ENCODE assay signal across 18 mouse cellular contexts in genomic region chr3:116237527-116237926, GRCm38 (mm10). TPM values are rescaled to one million over a fixed set of nuclear protein-coding genes. Genes with fewer than 3 reads are reported as not detected.
DNase-seq lines count a peak whose midpoint lies in the region; ATAC-seq and TF ChIP-seq lines count a peak whose summit lies in the region.
"Had no signal": no experiment of that assay in that cellular context is flagged by ENCODE, and none has a peak within 500 bp of the region (broad histone marks: within the 10 kb centered on the region; RNA-seq: fewer than 3 reads in every experiment).

No protein-coding gene starts in this region.

- H3K9me3 ChIP-seq in liver, embryonic 15.5 days (replicated peaks) = no peaks in the 10 kb centered on the region
- H3K9me3 ChIP-seq in ES-E14 (ENCODE audit: control insufficient read depth, insufficient read depth, low read depth, low read length) = no peaks in the 10 kb centered on the region
- H3K9me3 ChIP-seq in liver, postnatal 0 days (ENCODE audit: low read length) = no peaks in the 10 kb centered on the region
- H3K9me3 ChIP-seq: embryonic facial prominence, embryonic 15.5 days; hindbrain, embryonic 13.5 days; limb, embryonic 15.5 days; neural tube, embryonic 15.5 days; stomach, embryonic 15.5 days had no signal

- H3K27me3 ChIP-seq in liver, embryonic 15.5 days = no peaks in the 10 kb centered on the region
- H3K27me3 ChIP-seq in liver, postnatal 0 days (ENCODE audit: insufficient read depth, low read length) = no peaks in the 10 kb centered on the region
- H3K27me3 ChIP-seq: embryonic facial prominence, embryonic 15.5 days; hindbrain, embryonic 13.5 days; limb, embryonic 15.5 days; neural tube, embryonic 15.5 days; stomach, embryonic 15.5 days had no signal

- 62% methylated on average over 5 of the region's 5 CpGs for WGBS in liver, embryonic 15.5 days (ENCODE audit: insufficient replicate concordance)
- WGBS in liver, postnatal 0 days (ENCODE audit: insufficient replicate concordance) = 79% methylated on average over 5 of the region's 5 CpGs

- no peak for TF ChIP-seq EP300 in liver, postnatal 0 days (IDR thresholded peaks at IDR 0.05; ENCODE audit: low read depth)

- no peak overlapping the region for H3K27ac ChIP-seq in gastrocnemius, adult 2 months
- no peak overlapping the region for H3K27ac ChIP-seq in liver, embryonic 15.5 days (replicated peaks)
- H3K27ac ChIP-seq in ES-E14 (ENCODE audit: insufficient read depth, low read depth, low read length, poor library complexity, severe bottlenecking) = no peak overlapping the region
- H3K27ac ChIP-seq in liver, postnatal 0 days (ENCODE audit: low read depth) = peak overlapping the region; percentile 67
- H3K27ac ChIP-seq: embryonic facial prominence, embryonic 15.5 days; hindbrain, embryonic 13.5 days; limb, embryonic 15.5 days; neural tube, embryonic 15.5 days; stomach, embryonic 15.5 days had no signal

- H3K36me3 ChIP-seq in liver, embryonic 15.5 days (replicated peaks) = no peaks in the 10 kb centered on the region
- no peaks in the 10 kb centered on the region for H3K36me3 ChIP-seq in ES-E14 (ENCODE audit: control insufficient read depth, insufficient read depth, low read length, poor library complexity, severe bottlenecking)
- no peaks in the 10 kb centered on the region for H3K36me3 ChIP-seq in liver, postnatal 0 days (replicated peaks; ENCODE audit: insufficient read depth, low read length)
- H3K36me3 ChIP-seq: embryonic facial prominence, embryonic 15.5 days; hindbrain, embryonic 13.5 days; limb, embryonic 15.5 days; neural tube, embryonic 15.5 days; stomach, embryonic 15.5 days had no signal

- 0 out of 2 replicates have a peak, but pooled peaks have one; percentile 22 for ATAC-seq in liver, embryonic 15.5 days (ENCODE audit: insufficient read depth)
- ATAC-seq in liver, postnatal 0 days = peak; percentile 50; the same call in 1 of the 2 replicates
- ATAC-seq: forebrain, embryonic 14.5 days had no signal

- in situ Hi-C loops in ES-E14 (cut with MboI; ENCODE audit: low sequenced_read_pairs in 2 of 2, unreplicated experiment in 2 of 2) = no loop called here

- TF ChIP-seq CTCF in gastrocnemius, adult 2 months (IDR thresholded peaks at IDR 0.05) = peak; percentile 10; the same call in 1 of the 2 replicates
- peak; percentile 58 for TF ChIP-seq CTCF in liver, postnatal 0 days (IDR thresholded peaks at IDR 0.05; ENCODE audit: low read depth)

- H3K4me3 ChIP-seq in gastrocnemius, adult 2 months = no peak overlapping the region
- H3K4me3 ChIP-seq in liver, embryonic 15.5 days (replicated peaks) = no peak overlapping the region
- no peak overlapping the region for H3K4me3 ChIP-seq in ES-E14 (ENCODE audit: insufficient read depth in 1 of 2, low read depth in 1 of 2, low read length in 2 of 2, poor library complexity in 1 of 2, severe bottlenecking in 1 of 2)
- H3K4me3 ChIP-seq in liver, postnatal 0 days (ENCODE audit: low read depth, low read length) = no peak overlapping the region
- H3K4me3 ChIP-seq: embryonic facial prominence, embryonic 15.5 days; hindbrain, embryonic 13.5 days; limb, embryonic 15.5 days; neural tube, embryonic 15.5 days; stomach, embryonic 15.5 days had no signal

- no peak overlapping the region for H3K4me2 ChIP-seq in liver, embryonic 15.5 days
- no peak overlapping the region for H3K4me2 ChIP-seq in liver, postnatal 0 days (ENCODE audit: low read depth, low read length)
- H3K4me2 ChIP-seq: embryonic facial prominence, embryonic 15.5 days; hindbrain, embryonic 13.5 days; limb, embryonic 15.5 days; neural tube, embryonic 15.5 days; stomach, embryonic 15.5 days had no signal

- no peak for DNase-seq in gastrocnemius, adult 2 months
- no peak for DNase-seq in gastrocnemius, adult 8-10 months (ENCODE audit: low spot score in 2 of 2)
- DNase-seq in liver = no peak
- DNase-seq in ES-E14 (ENCODE audit: low read depth, low spot score) = no peak
- DNase-seq in liver, postnatal 0 days = peak; percentile 20
- DNase-seq in spleen, postnatal 4 days (ENCODE audit: low spot score in 2 of 2) = no peak
- no peak for DNase-seq in frontal cortex, adult 2 months (ENCODE audit: extremely low spot score in 1 of 2, low spot score in 1 of 2)
- DNase-seq: cerebellum, adult 11-12 months; gastrocnemius, postnatal 25 days; layer of hippocampus, adult 9-11 months; retina, postnatal 1 day had no signal

- no peaks in the 10 kb centered on the region for H3K4me1 ChIP-seq in liver, embryonic 15.5 days (replicated peaks)
- no peaks in the 10 kb centered on the region for H3K4me1 ChIP-seq in ES-E14 (ENCODE audit: control insufficient read depth in 2 of 2, insufficient read depth in 2 of 2, low read length in 2 of 2, poor library complexity in 1 of 2)
- H3K4me1 ChIP-seq in liver, postnatal 0 days (ENCODE audit: insufficient read depth) = no peaks in the 10 kb centered on the region; the same call in 1 of the 2 replicates
- H3K4me1 ChIP-seq: embryonic facial prominence, embryonic 15.5 days; hindbrain, embryonic 13.5 days; limb, embryonic 15.5 days; neural tube, embryonic 15.5 days; stomach, embryonic 15.5 days had no signal

- intact Hi-C loops in gastrocnemius, adult 2 months (cut with DNase I) = no loop called here

- no peak overlapping the region for H3K9ac ChIP-seq in liver, embryonic 15.5 days
- H3K9ac ChIP-seq in ES-E14 (ENCODE audit: insufficient read depth, low read depth, low read length, poor library complexity, severe bottlenecking) = no peak overlapping the region
- no peak overlapping the region for H3K9ac ChIP-seq in liver, postnatal 0 days (replicated peaks)
- H3K9ac ChIP-seq: embryonic facial prominence, embryonic 15.5 days; hindbrain, embryonic 13.5 days; limb, embryonic 15.5 days; neural tube, embryonic 15.5 days; stomach, embryonic 15.5 days had no signal

TF ChIP-seq in ES-E14, 5 proteins besides CTCF, POLR2A, EP300 and RAD21:
- no peak for TF ChIP-seq CHD2 (IDR thresholded peaks at IDR 0.05; ENCODE audit: low read depth, low read length)
- TF ChIP-seq ZC3H11A (IDR thresholded peaks at IDR 0.05; ENCODE audit: borderline replicate concordance, low read depth, low read length) = peak; percentile 3; the same call in 1 of the 2 replicates
- TF ChIP-seq ZNF384 (IDR thresholded peaks at IDR 0.05; ENCODE audit: low read depth, low read length) = no peak
- TF ChIP-seq HCFC1 (IDR thresholded peaks at IDR 0.05; ENCODE audit: borderline replicate concordance, insufficient read depth, low read length) = no peak
- TF ChIP-seq MAFK (IDR thresholded peaks at IDR 0.05; ENCODE audit: insufficient read depth, low read depth, low read length) = no peak

RNA-seq across cellular contexts. Expression of gene Gpr88, which starts 15.8 kb away (rescaled TPM):
- total RNA-seq in gastrocnemius, adult 2 months (2021) = not detected
- not detected for total RNA-seq in gastrocnemius, adult 8-10 months (2022)
- polyA plus RNA-seq in liver, embryonic 15.5 days (2015; fragmentation: Nextera tagmentation; extraction: Ambion mirVana) = 0.17 and 0.18 TPM in 2 replicates
- not detected in 2 replicates for total RNA-seq in ES-E14 (2012; rRNA removed)
- polyA plus RNA-seq in liver, postnatal 0 days (2015; fragmentation: Nextera tagmentation; extraction: Ambion mirVana) = 0.18 and 0.30 TPM in 2 replicates
- polyA plus RNA-seq in frontal cortex, adult 2 months (2012; rRNA removed) = 15.7 and 27.2 TPM in 2 replicates
- total RNA-seq: gastrocnemius, postnatal 25 days had no signal
